Mouse (Mus musculus) heart, adult 8-10 months (tissue): ENCODE results near the gene Nudt9. TPM values are rescaled to one million over a fixed set of nuclear protein-coding genes. Genes with fewer than 3 reads are reported as not detected.
A peak's percentile ranks its signal among the peaks of the same experiment; 100 is the strongest.
"Not testable (repeated sequence)": the region's sequence is repeated elsewhere in the genome, so short reads cannot be mapped to it uniquely, and the experiment has no call there.

Experiments used
- DNase-seq: peaks from one replicate; pipeline ENCODE4 v3.0.0; 2022; ENCODE audit warnings: low spot score
- total RNA-seq, 4 experiments: library from RNA; stranded (reverse); gene quantifications; 2 replicates each; pipeline ENCODE4 v1.2.4; 2022

Nudt9 gene
- total RNA-seq = 10 to 100 TPM; 53.8 to 58.9 (median 56.7) TPM

GRCm38 (mm10) chr5:104046256-104047199, at the start of gene Nudt9:
TSS of gene Nudt9 (plus strand) at chr5:104046306.
- DNase-seq = peak; percentile 96

- DNase-seq = peak; percentile 71
Observed at GRCm38 (mm10) chr5:103998739-103999138, 47.4 kb upstream of the Nudt9 start.

GRCm38 (mm10) chr5:103999738-104000137, 46.4 kb upstream of the Nudt9 start:
- peak; percentile 77 for DNase-seq

DNA sequence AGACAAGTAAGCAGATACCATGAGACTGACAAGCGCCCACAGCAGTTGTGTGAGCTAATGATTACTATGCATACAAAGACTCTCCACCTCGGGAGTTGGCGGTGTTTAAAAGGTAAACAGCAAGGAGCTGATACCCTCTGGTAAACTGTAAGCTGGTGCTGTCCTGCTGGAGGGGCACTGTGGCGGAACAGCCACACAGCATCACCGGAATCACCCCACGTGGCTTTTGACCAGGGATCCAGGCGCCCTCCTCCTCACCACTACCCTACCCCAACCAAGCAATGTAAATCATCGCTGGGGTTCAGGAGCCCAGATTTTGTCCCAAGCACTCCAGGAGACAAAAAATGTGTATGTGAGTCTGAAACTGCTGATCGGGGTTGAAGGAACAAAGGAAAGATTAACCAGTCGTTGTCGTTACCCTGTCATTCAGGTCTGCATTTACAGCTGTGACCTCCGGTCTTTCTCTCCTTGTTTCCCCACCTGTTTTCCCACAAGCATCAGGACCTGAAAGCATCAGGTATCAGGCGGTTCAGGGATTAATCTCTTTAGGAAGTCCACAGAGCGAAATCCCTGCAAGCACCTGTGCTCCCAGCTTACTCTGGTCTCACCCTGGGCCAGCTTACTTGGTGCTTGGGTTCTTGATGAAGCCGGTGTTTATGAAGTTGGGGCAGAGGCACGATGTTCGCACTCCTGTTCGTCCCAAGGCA, 43.4 kb upstream of the Nudt9 start:
- DNase-seq = no peak

GRCm38 (mm10) chr5:104003256-104003931, 42.7 kb upstream of the Nudt9 start:
- no peak for DNase-seq

- DNase-seq = no peak
Observed at GRCm38 (mm10) chr5:104003955-104004354, 42.2 kb upstream of the Nudt9 start.

DNA sequence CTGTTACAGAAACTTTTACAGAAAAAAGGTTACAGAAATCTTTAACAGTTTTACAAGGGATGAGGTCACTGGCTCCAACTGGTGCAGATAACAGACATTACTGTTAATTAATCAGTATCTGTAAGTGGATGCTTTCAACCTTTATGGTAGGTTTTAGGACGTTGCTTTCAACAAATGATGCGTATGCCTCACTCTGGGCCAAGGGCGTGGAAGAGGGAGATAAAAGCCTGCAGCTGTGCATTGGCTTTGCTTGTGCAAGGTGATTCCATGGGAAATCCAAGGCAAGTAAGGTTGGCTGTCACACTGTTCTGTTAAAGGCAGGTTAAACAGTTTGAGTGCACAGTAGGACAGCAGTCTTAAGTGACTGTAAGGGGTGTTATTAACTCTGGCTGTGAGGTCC, 39.3 kb upstream of the Nudt9 start:
- DNase-seq = no peak

- DNase-seq = no peak
Observed at GRCm38 (mm10) chr5:104007801-104008200, 38.3 kb upstream of the Nudt9 start.

DNA sequence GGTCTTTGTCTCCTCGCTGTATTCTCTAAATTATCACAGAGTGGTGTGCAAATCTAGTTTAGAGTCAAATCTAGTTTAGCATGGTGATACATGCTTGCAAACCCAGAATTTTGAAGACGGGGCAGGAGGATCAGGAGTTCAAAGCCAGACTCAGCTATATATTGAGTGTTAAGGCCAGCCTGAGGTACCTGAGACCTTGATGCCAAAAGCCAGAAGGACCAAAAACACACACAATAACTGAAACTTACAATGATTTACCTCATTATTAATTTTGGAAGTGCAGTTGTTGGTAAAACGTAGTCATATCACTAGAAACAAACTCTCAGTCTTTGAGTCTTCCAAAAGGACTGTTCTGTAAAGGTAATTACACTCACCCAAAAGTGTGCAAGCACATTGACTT, 36.7 kb upstream of the Nudt9 start:
- no peak for DNase-seq

- no peak for DNase-seq
Observed at GRCm38 (mm10) chr5:104010261-104010660, 35.8 kb upstream of the Nudt9 start.

DNA sequence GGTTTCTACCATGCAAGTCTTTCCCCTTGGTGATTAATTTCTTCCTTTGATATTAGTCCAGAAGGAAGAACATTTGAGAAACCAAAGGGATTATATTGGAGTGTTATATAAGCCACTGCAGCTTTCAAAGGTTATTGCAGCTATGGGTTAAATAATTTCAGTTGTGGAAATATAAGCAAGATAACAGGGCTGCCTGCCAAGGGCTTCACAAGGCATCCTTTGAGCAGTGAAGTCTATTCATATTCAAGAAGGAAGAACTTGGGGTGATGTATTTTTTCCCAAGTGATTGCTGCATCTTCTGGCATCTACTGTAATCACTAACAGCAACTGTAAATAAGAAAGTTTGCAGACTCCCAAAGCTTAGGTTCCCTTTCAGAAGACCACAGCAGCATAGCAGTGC, 34.7 kb upstream of the Nudt9 start:
- no peak for DNase-seq

DNA sequence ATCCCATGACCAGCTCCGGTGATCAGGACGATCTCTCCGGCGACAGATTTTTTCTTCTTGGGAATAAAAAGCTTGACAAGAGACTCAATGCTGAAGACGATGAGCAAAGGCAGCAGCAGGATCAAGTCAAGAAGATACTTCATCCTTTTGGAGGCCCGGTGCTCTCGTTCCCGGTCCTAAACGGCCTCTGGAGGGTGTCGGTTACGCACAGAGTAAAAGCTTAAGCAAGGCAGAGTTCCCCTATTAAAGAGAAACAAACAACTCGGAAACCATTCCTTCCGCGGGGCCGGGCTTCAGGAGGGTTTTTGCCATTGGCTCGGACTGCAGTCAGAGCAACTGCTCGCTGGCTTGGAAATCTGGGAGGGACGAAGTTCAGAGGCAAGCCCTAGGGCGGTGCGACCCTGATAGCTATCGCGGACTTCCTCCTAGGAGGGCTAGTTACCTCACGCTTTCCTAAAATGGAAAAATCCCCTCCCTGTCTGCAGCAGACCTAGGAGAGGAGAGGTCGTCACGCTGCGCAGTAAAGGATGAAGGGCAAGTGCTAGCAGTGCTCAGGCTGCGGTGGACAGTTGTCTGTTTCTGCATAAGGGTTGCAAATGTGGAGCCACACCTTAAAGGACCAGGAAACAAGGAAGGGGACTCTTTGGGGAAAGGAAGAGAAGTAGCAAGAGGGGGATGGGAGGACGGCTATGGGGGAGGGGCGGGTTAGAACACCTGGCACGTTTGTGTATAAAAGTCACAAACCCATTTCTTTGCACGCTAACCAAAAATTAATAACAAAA, 24.3 kb upstream of the Nudt9 start, which contains the start of gene Hsd17b11:
Hsd17b11 (minus strand) TSS at position 323 of the 782 bp plus-strand sequence.
- DNase-seq = peak; percentile 94

GRCm38 (mm10) chr5:104022558-104022957, 23.5 kb upstream of the Nudt9 start:
- DNase-seq = no peak

DNA sequence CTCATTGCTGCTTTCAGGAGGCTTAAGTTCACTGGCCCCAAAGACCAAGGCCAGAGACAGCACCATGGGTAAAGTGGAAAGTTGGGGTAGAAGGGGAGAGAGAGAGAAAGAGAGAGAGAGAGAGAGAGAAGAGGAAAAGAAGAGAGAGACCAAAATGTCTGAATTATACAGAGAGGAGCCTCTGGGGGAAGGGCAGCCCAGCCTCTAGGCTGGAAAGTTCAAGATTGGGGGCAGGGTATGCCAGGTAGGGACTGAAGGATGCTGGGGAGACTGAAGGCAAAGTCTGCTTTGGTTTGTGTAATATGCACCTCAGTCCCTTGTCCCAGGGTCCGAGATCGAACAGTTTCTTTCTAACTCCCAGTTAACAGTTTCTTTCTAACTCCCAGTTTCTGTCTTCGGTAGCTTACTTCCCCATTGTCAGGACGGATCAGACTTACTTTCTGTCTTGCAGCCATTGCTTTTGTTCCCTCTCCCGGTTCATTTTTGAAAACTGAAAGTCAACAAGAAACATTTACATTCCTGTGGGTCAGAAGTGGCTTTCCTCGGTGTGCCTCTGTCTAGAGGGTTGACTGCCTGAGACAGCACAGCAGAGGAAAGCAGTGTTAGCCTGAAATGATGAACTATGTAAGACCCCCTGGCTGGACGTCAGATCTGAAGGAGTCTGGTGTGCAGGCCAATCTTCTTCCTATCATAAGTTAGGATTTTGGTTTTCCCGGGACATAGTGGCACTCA, 22.7 kb upstream of the Nudt9 start:
- DNase-seq = no peak

DNA sequence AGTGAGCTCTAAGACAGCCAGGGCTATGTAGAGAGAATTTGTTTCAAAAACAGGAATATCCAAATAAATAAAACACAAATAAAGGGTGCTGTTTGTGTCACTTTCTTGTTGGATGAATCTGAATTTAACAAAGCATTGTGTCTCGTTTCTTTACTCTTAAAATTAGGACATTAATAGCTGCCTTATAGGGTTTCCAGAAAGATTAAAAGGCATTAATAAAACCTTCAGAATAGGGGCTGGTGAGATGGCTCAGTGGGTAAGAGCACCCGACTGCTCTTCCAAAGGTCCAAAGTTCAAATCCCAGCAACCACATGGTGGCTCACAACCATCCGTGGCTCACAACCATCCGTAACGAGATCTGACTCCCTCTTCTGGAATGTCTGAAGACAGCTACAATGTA, 21.9 kb upstream of the Nudt9 start:
- DNase-seq = not testable (repeated sequence)

DNA sequence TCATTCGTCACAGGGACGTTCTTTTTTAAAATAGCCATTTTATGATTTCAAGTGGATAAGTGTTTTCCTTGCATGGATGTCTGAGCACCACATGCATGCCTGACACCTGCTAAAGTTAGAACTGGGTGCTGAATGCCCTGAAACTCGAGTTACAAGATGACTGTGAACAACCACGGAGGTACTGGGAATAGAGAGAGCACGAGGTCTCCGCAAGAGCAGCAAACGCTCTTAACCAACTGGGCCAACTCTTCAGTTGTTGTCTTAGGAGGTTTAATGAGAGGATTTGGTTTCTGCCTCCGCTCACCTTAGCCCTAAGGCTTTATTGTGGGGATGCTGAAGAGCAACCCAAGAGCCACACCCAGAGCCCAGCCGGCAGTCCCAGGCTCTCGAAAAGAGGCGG, 21.3 kb upstream of the Nudt9 start:
- no peak for DNase-seq

DNA sequence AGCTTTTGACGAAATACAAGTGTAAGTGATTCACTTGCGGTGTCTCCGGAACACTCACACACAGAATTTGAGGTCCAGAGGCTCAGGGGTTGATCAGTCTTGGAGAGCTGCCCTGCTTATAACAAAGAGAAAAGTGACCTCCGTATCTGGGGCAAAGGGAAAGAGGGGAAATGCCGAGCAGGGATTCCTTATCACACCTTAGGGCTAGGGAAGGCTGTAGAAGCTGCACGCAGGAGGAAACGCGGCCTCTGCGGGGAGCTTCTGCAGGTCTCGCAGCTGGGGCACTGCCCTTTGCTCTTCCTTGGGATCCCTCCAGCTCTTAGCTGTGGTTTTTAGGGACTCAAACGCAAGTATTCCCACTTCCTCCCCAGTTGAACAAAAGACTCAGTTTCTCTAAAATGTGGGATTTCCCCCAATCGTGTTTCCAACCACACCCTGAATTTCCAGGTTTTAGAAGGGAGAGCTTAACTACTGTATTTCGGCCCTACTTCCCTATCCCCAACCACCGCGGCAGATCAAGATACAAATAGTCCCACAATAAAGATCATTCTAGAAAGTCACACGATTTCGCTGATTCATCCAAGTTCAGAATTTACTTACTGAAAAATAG, 20.8 kb upstream of the Nudt9 start:
- DNase-seq = no peak

DNA sequence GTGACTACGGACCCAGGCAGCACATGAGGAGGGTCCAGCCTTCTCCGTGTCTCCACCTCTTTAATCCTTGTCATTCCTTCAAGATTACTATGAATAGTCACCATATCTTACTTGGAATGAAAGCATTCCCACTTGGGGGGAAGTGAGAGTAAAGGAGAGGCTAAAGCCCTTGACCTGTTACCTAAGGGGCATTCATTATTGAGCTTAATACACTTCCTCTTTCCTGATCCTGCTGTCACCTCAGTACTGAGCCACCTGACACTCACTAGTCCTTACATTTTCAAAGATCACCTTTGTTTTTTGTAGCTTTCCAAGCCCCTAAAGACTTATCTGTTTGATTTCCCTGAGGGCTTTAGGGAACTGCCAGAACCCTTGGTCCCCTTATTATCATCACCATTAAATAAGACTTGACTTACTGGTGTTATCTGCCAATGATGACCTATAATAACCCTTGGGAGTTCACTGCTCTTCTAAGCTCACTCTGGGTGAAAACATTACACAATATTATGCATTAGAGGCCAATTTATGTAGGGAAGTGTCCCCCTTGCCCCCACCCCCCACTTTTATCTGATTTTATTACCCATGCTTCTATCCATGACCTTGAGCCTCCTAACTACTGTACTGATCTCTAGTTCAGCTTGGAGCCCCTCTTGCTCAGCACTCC, 13.5 kb upstream of the Nudt9 start:
- no peak for DNase-seq

GRCm38 (mm10) chr5:104035066-104035465, 11.0 kb upstream of the Nudt9 start:
- DNase-seq = no peak

DNA sequence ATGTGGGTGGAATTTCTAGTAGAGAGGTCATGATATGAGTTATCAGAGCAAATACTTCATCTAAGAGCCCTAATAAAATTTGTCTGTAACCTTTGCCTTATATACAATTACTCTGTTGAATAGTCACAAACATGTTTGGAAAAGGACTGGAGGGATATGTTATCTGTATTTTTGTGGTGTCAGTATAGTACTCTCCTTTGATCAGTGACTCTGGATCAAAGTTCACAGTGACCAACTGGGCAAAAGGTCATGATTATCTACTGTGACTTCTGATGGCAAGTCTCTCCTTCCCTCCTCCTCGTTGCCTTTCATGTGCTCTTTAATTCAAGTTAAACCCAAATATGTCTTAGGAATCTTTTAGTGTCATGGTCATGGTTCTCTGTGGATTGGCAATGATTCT, 10.3 kb upstream of the Nudt9 start:
- no peak for DNase-seq
